Mouse (Mus musculus) 3134 (cell line): ENCODE results near the gene Olfr981.
"Not testable (repeated sequence)": the region's sequence is repeated elsewhere in the genome, so short reads cannot be mapped to it uniquely, and the experiment has no call there.

ENCODE experiments used
- DNase-seq: peaks from one replicate; pipeline ENCODE4 v3.0.0-alpha.2; 2011; ENCODE audit warnings: low spot score; ENCODE audit not compliant: insufficient read length; ENCODE audit errors: extremely low read depth

Olfr981 gene

DNA sequence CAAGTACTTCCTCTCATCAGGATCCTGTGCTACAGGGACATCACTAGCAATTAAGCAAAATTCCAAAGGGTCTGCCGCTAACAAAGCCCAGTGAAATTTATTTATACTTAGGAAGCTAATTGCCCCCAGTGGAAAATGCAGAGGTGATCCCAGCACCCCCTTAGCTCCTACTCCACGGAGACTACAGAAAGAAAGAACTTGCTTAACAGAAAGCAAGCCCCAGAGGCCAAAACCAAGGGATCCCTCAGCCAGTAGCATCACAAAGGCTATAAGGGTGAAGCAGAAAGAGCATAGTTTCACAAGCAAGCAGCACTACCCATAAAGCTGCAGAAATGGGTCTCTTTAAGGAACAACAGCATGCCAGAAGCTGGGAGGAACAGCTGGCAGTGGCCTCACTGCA lies at the start of gene Olfr981:
Olfr981 (plus strand) TSS at position 301 of the 400 bp plus-strand sequence.
- no peak for DNase-seq

DNA sequence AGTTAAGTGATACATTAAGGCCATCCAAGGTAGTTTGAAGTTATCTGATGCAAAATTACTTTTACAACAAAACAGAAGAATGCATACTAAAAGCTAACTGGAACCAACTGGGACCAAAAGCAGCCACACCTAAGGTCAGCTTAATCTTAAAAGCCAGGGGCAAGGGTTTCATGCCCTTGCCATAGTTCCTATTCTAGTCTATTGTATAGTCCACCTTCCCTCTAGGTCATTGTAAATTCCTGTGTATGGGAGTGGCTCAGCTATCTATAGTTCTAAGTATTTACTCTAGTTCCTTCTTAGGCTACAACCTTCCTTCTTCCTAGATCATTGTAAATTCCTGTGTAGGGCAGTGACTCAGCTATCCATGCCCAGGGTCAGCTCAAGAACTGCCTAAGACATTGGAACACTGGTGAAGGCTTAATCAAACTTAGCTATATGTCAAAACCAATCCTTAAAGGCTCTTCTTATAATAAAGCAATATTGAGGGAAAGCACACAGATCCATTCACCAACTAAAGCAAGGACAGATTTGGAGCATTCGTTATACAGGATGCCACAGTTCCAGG lies 44.6 kb upstream of the Olfr981 start:
- DNase-seq = not testable (repeated sequence)

DNA sequence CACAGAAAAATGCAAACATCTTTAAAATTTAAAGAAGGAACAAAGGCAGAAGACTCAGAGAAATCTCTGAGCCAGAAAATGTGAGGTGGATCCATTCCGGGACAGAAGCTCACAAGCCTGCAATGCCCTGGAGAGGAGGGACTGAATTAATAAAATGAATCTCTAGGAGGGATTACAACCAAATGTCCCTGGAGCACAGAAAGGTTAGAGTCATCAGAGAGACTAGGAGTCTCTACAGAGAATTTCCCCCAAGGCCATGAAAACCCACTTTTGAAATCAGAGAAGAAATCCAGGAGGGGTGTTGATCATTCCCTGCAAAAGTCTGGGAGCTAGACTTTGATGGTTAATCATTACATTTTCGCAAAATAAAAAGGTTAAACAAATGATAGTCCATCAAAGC lies 29.5 kb upstream of the Olfr981 start, which contains the start of gene Olfr978:
Olfr978 (plus strand) TSS at position 301 of the 400 bp plus-strand sequence.
- DNase-seq = no peak

DNA sequence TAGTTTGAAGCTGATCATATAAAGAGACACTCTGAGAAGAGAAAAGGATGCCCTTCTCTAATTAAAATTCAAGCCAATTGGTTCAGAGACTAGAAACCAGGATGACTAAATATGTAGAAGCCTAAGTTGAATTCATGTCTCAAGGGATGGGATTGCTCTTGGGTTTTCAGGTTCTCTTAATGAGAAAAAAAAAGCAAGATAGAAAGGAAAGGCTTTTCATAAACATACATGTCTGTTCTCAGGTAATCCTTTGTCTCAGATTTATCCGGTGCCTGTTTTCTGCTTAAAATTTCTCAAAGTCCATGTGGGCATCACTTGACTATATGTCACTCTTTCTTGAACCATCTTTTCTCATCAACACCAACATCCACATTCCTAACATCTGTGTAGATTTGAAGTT lies 17.9 kb upstream of the Olfr981 start, which contains the start of gene Olfr979:
Olfr979 (minus strand) TSS at position 101 of the 400 bp plus-strand sequence.
- DNase-seq = no peak

DNA sequence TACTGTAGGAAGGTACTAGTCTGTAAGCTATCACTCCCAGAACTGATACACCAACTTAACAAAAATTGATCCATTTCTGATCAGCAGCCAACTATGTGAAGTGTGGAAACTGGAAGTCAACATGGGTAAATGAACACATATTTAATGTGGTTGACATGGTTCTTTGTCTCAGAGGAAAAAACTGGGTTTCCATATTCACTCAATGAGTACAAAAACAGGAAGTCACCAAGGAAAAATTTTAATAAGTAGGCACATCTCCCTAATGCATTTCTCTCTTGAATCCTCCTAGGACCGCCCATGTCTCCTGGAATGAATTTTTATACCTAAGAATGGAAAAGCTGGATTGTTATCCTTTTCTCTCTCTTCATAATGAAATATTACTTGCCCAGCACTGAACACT lies 11.8 kb upstream of the Olfr981 start, which contains the start of gene Olfr980:
Olfr980 (minus strand) TSS at position 101 of the 400 bp plus-strand sequence.
- DNase-seq = no peak

DNA sequence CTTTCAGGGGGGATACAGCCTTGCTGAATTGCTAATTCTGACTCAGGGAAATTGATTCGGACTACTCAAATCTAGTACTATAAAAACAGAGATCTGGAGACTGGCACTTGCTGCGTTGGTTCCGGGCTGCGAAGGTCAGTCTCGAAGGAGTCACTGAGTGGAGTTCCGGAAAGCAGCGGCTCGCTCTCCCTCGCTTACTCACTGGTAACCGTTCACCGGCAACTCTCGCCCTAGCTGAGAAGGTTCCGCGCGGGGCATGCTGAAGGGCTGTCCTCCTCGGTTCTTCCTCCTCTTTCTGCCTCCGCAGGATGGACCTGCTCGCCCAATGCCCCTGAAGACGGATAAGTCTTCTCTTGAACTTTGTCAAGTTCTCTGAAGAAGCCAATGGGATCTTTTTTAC lies 28.9 kb downstream of the Olfr981 start:
- no peak for DNase-seq

DNA sequence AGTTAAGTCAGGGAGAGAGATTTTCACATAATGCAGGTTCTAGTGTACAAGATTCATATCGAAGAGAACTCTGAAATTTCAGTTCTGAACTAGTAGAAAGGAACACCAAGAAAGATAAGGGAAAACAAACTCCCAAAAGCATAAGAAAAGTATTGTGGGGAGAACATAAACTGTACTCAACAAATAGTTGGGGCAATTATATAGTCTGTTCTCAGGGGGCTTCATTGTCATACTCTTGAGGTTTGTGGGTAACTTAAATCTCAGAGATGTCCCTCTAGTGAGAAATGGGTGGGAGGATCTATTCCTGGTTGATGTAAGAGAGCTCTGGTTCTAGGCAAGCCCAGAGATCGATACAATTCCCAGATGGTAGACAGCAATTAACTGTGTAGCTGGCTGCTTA lies 52.3 kb downstream of the Olfr981 start, which contains the start of gene Olfr982:
Olfr982 (plus strand) TSS at position 301 of the 400 bp plus-strand sequence.
- no peak for DNase-seq
